Mouse (Mus musculus) cerebellum, adult 2 months (tissue): Measurements from ENCODE around the gene Fgfr2. TPM values are rescaled to one million over a fixed set of nuclear protein-coding genes. Genes with fewer than 3 reads are reported as not detected.
A peak's percentile ranks its signal among the peaks of the same experiment; 100 is the strongest.

Source experiments
- DNase-seq, 2 experiments: peaks; one replicate each; pipeline ENCODE4 v3.0.0; 2021
- H3K27ac ChIP-seq: fragments of 200-500 bp; 2 replicates; pipeline ENCODE4 v1.5.1; 2012; ENCODE audit warnings: low read length, control low read depth, inconsistent platforms; ENCODE audit not compliant: insufficient read depth
- H3K27me3 ChIP-seq: fragments of 200-500 bp; 2 replicates; pipeline ENCODE4 v1.6.1; 2012; ENCODE audit warnings: inconsistent platforms, mild to moderate bottlenecking, low read length, moderate library complexity; ENCODE audit not compliant: control insufficient read depth, insufficient read depth
- H3K4me1 ChIP-seq: fragments of 200-500 bp; 2 replicates; pipeline ENCODE4 v1.6.1; 2011; ENCODE audit warnings: low read length; ENCODE audit not compliant: control insufficient read depth, insufficient read depth
- H3K4me3 ChIP-seq: fragments of 200-500 bp; replicated peaks from 2 replicates; pipeline ENCODE3; 2011; ENCODE audit warnings: mild to moderate bottlenecking, low read depth, low read length, control low read depth; ENCODE audit not compliant: insufficient read depth
- CTCF ChIP-seq: fragments of 200-500 bp; IDR thresholded peaks from 2 replicates; pipeline ENCODE4 v1.5.1; 2011; ENCODE audit warnings: low read depth, mild to moderate bottlenecking, control low read depth, low read length, moderate library complexity, borderline replicate concordance; ENCODE audit not compliant: insufficient read depth
- POLR2A ChIP-seq: fragments of 200-500 bp; IDR thresholded peaks from 2 replicates; pipeline ENCODE4 v1.6.1; 2011; ENCODE audit warnings: low read length, control low read depth, borderline replicate concordance; ENCODE audit not compliant: insufficient read depth
- WGBS: fragments of 180-500 bp; shearing (Covaris S2); methylation state at CpG from one replicate; pipeline ENCODE4 v1.1.7; 2018; 5-methylcytosine and 5-hydroxymethylcytosine counted together
- polyA plus RNA-seq: library from polyadenylated mRNA; depleted of rRNA; stranded (reverse); fragments of >200 nt; gene quantifications from 2 replicates; pipeline ENCODE4 v1.2.3, GENCODE M21; 2012

The Fgfr2 gene
- polyA plus RNA-seq, 1 experiment = 95.3 TPM

- Histone ChIP-seq H3K4me3 (peak overlapping the region; percentile 1), H3K4me1 (peaks cover 47% of the 10 kb centered on the region), H3K27ac (no peak overlapping the region), H3K27me3 (no peaks in the 10 kb centered on the region)
- WGBS = 28% methylated on average over 15 of the region's 15 CpGs
- TF ChIP-seq POLR2A (no peak), CTCF (no peak)
- DNase-seq = peak in 1 of 2 experiments; percentile 26
Observed at GRCm38 (mm10) chr7:133115886-133116285, 7.3 kb downstream of the Fgfr2 start.

DNA sequence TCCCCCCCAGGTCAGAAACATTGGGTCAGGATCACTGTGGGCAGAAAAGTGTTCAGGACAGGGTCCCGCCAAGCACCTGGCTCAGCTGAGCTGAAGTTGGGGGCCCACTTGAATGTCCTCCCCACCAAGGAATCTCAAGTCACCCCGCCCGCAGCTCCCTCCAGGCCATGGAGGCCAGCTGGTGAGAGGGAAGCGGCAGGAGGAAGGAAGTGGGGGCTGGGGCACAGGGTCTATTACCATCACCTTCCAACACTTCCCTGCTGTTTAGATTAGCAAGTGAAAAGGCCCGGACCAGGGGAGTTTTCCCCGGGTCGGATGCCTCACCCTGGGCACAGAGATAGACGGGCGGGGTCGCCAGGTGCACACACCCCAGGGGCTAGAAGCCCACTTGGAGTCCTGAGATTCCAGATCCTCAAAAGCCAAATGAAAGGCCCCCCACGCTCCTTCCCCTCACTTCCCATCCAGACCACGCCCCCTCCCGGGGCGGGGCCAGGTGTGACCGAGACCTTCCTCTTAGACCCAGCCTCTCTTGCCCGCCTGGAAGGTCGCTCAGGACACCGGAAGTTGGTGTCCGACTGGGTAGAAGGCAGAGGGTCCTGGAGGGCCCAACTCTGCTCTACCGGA, 8.2 kb downstream of the Fgfr2 start:
- Histone ChIP-seq H3K4me1 (peaks cover 42% of the 10 kb centered on the region), H3K27ac (no peak overlapping the region), H3K4me3 (no peak overlapping the region), H3K27me3 (no peaks in the 10 kb centered on the region)
- TF ChIP-seq CTCF = no peak
- TF ChIP-seq POLR2A = no peak
- no peak for DNase-seq
- 35% methylated on average over 20 of the region's 20 CpGs for WGBS

- Histone ChIP-seq H3K27me3 (no peaks in the 10 kb centered on the region), H3K4me3 (no peak overlapping the region), H3K27ac (no peak overlapping the region), H3K4me1 (peaks cover 52% of the 10 kb centered on the region)
- no peak for TF ChIP-seq POLR2A
- TF ChIP-seq CTCF = no peak
- 78% methylated on average over 8 of the region's 8 CpGs for WGBS
- DNase-seq = no peak
Observed at GRCm38 (mm10) chr7:133113185-133113895, 9.8 kb downstream of the Fgfr2 start.

- no peak overlapping the region; the same call in 1 of the 2 replicates for H3K27ac ChIP-seq
- no peak overlapping the region for H3K4me3 ChIP-seq
- DNase-seq = peak in 1 of 2 experiments; percentile 40
- TF ChIP-seq POLR2A = no peak
- TF ChIP-seq CTCF = no peak
- 8% methylated on average over 6 of the region's 6 CpGs for WGBS
- H3K4me1 ChIP-seq = peaks cover 53% of the 10 kb centered on the region
- H3K27me3 ChIP-seq = no peaks in the 10 kb centered on the region
Observed at GRCm38 (mm10) chr7:133112351-133112831, 10.8 kb downstream of the Fgfr2 start.

DNA sequence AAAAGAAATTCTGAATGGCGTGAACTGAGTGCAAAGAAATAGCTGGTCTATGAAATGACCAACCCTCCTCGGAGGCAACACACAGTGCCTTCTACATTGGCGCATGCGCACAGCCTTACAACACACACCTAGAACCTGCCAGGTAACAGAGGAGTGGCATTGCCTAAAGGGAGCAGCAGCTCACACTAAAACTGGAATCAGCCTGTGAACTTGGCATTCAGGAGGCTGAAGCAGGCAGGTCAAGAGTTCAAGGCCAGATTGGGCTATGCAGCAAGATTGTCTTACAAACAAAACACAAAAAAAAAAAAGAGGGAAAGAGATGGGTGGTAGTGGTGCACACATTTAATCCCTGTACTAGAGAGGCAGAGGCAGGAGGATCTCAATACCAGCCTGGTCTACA, 13.7 kb downstream of the Fgfr2 start:
- Histone ChIP-seq H3K4me3 (no peak overlapping the region), H3K27me3 (no peaks in the 10 kb centered on the region), H3K4me1 (peaks cover 39% of the 10 kb centered on the region), H3K27ac (no peak overlapping the region)
- no peak for DNase-seq
- TF ChIP-seq CTCF (no peak), POLR2A (no peak)
- 90% methylated on average over 4 of the region's 4 CpGs for WGBS

DNA sequence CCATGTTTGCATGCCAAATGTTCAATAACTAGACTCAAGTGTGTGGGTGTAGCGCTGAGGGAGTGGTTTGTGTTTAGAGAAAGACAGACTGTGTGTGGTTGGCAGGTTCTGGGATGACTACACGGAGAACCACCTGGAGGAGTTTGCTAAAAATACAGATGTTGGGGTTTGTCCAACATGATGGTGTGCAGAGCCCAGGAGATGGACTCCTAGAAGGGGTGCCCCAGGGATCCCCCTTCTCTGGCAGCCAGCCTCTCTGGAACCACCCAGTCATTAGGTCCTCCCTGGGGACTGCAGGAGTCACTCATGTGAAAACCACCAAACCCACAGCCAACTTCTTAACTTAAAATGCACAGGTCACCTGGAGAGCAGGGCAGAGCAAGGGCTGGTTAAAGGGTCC, 14.5 kb downstream of the Fgfr2 start:
- no peak for DNase-seq
- no peak overlapping the region for H3K27ac ChIP-seq
- 40% methylated on average over 2 of the region's 2 CpGs for WGBS
- H3K4me3 ChIP-seq = no peak overlapping the region
- no peaks in the 10 kb centered on the region for H3K27me3 ChIP-seq
- peaks cover 35% of the 10 kb centered on the region for H3K4me1 ChIP-seq
- TF ChIP-seq POLR2A (no peak), CTCF (no peak)

DNA sequence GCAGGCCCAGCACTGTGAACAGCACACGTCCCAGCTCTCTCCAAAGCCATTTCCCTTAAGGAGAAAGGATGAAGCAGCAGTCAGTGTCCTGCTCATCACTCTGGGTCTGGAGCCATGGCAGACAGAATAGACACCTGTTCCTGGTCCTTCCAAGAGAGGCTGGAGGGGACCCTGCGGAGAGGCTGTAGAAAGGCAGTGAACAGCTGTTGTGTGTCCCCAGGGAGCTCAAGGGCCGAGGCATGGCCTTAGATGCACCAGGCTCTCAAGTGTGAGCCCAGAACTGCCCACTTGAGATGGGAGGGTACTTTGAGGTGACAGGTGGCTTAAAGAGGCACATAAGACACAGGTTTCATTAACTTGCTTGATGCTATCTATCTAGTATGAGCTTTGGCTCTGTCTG, 20.6 kb downstream of the Fgfr2 start:
- no peak overlapping the region for H3K4me3 ChIP-seq
- no peak for DNase-seq
- TF ChIP-seq CTCF (no peak), POLR2A (no peak)

DNA sequence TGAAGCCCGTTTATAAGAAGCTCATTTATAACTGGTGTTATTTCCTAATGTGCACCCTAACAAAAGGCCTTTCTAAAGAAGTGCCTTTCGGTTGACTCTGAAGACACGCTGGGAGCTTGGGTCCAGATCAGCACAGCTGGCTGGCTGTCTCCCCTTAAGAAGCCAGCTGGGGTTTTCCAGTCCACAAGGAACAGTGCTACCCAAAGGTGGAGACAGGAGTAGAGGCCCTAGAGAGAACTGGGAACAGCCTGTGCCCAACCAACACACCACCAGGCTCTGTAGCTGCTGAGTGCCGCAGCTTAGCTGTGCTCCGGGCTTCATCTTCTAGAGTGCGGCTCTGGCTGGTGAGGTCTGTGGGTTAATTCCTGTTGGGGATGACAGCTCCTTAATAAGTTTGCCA, 22.1 kb downstream of the Fgfr2 start:
- no peak for TF ChIP-seq CTCF
- no peak for TF ChIP-seq POLR2A
- H3K4me1 ChIP-seq = peaks cover 50% of the 10 kb centered on the region
- no peak for DNase-seq
- no peak overlapping the region for H3K4me3 ChIP-seq
- H3K27me3 ChIP-seq = no peaks in the 10 kb centered on the region
- WGBS = 81% methylated on average over 6 of the region's 6 CpGs
- no peak overlapping the region for H3K27ac ChIP-seq

More for the DNA sequence above, 20.6 kb downstream of the Fgfr2 start:
- H3K4me1 ChIP-seq = peaks cover 43% of the 10 kb centered on the region
- no peak overlapping the region for H3K27ac ChIP-seq
- H3K27me3 ChIP-seq = no peaks in the 10 kb centered on the region
- 5% methylated on average over 3 of the region's 3 CpGs for WGBS
